Mouse (Mus musculus): ENCODE data around the gene Gm15517. TPM values are rescaled to one million over a fixed set of nuclear protein-coding genes. Genes with fewer than 3 reads are reported as not detected.
"Not testable (repeated sequence)": the region's sequence is repeated elsewhere in the genome, so short reads cannot be mapped to it uniquely, and the experiment has no call there.

The Gm15517 gene
- total RNA-seq (2015; ENCODE audit: low replicate concordance) (not detected in 2 replicates), total RNA-seq (2017; ENCODE audit: low replicate concordance) (not detected in 2 replicates)

DNA sequence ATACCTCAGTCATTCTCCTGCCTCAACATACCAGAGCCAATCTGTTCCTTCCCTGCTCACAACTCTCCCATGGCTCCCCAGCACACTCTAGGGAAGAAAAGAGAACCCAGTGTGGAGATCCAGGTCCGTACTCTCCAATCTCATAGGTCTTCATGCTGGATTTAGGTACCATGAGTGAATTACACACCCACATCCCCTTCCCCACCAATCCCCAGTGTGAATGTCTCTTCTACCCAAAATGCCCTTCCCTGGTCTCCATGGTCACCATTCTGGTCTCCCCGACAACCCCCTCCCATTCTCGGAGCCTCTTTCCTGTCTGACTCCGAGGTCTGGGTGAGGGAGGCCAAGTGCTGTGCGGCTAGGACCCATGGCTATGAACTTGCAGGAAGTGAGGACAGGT is at the start of gene Gm15517:
Gm15517 (plus strand) TSS at position 301 of the 400 bp plus-strand sequence.
- no peak for ATAC-seq (replicated peaks; ENCODE audit: low FRiP score, poor library complexity, severe bottlenecking)

DNA sequence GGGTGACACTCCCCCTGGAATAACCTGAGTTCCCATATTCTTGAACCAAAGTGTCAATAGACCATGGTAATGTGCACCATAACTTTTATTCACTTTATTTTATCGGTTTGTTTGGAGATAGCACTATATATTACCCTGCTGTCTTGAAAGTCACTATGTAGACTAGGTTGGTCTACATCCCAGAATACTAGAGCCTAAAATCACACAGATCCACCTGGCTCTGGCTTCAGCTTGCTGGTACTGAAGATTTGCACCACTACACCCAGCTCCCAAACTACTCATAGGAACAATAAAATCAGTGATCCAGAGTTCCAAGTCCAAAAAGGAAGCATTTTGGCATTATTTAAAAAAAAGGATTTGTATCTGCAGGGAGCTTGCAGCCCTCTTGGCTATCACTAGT is 45.6 kb upstream of the Gm15517 start, which contains the start of gene Klk1b5:
Klk1b5 (plus strand) TSS at position 301 of the 400 bp plus-strand sequence.
- no peak for ATAC-seq (replicated peaks; ENCODE audit: low FRiP score, poor library complexity, severe bottlenecking)

DNA sequence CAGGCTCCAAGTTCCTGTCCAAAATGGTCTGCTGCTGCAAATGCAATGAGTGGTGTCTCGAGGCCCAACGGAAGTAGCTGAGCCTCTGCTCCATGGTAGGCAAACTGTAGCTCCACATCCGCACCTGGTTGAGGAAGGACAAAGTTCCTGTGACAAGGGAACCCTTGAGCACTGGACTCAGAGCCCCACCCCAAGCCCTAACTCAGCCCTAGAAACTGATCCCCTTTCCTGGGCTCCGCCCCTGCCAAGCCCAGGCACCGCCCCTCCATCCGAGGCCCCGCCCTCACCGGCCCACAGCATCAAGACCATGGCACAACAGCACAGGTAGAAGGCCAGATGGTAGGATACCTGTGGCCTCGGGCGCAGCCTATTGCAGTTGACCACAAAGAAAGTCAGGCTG is 39.6 kb upstream of the Gm15517 start:
- 0 out of 2 replicates have a peak, but pooled peaks have one; percentile 30 for ATAC-seq (replicated peaks; ENCODE audit: low FRiP score, poor library complexity, severe bottlenecking)

DNA sequence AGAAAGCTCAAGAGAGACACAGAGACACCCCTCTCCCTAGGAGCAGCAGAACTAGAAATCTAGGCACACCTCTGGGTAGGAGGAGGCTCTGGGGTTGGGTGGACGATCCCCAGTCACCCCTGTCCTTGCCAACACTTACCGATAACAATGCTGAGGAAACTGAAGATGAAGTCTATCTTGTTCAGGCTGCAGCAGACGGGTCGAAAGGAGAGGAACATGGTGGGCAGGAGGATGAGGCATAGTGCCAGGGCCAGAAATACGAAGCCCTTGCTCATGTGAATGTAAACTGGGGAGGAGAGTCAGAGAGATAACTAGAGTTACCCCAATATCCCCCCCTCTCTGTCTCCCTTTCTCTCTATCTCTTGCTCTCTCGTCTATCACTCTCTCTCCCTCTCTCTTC is 38.9 kb upstream of the Gm15517 start:
- ATAC-seq (replicated peaks; ENCODE audit: low FRiP score, poor library complexity, severe bottlenecking): not testable (repeated sequence)

DNA sequence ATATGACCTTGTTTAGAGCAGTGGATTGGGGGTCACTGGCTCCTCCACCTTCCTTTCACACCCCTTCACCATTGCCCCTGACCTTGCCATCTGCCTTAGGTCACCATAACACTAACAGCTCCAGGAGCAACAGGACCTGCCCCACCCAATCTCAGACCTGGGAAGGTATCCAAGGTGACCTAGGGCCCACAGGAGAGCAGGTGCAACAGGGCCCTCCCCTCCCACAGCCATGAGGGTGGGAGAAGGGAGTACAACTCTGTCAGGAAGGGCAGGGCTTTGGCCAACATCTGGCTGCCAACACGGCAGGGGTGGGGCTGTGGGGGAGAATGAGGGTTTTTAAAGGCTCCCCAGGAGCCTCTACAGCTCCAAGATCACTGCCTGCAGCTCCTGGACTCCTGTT is 36.2 kb upstream of the Gm15517 start, which contains the start of gene Klk1:
Klk1 (plus strand) TSS at position 285 of the 400 bp plus-strand sequence.
- no peak for ATAC-seq (replicated peaks; ENCODE audit: low FRiP score, poor library complexity, severe bottlenecking)

DNA sequence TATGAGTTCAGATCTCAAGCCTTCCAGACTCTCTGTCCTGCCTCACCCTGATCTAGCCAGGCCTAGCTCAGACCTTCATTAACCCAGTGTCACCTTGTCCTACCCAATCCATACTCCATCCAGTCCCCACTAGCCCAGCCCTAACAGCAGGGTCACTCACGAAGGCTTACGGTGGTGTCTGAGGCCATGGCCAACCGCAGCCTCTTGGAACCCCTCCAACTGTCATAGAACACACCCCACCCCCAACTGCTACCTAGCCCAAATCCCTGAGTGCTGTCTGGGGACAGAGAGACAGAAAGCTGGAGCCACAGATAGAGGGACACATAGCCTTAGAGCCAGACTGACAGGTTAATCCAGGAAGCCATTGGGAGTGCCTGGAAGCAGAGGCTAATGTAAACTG is 25.3 kb upstream of the Gm15517 start, which contains the start of gene Gm36864:
Gm36864 (plus strand) TSS at position 269 of the 400 bp plus-strand sequence.
- no peak for ATAC-seq (replicated peaks; ENCODE audit: low FRiP score, poor library complexity, severe bottlenecking)

DNA sequence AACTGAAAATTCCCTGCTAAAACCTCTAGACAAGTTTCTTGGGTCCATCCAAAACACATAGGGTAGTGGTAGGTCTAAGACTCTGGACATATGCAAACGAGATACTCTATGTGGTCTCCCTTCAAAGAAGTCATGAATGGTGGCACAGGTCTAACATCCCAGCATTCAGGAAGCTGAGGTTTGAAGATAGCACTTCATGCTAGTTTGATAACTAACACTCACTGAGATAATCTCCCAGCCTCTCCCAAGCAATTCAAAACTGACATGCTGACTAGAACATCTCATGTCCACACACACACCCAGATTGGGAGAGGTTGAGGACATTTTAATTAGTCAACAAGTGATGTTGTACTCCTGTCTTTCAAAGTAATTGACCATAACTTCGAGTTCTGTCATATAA is 21.3 kb upstream of the Gm15517 start:
- ATAC-seq (replicated peaks; ENCODE audit: low FRiP score, poor library complexity, severe bottlenecking): no peak

DNA sequence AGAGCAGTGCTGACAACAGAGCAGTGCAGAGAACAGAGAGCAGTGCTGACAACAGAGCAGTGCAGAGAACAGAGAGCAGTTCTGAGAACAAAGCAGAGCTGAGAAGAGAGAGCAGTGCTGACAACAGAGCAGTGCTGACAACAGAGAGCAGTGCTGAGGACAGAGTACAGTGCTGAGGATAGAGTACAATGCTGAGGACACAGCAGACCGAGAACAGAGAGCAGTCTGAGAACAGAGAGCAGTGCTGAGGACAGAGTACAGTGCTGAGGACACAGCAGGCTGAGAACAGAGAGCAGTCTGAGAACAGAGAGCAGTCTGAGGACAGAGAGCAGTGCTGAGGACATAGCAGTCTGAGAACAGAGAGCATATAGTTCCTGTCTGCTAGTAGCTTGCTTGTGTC is 20.5 kb upstream of the Gm15517 start:
- no peak for ATAC-seq (replicated peaks; ENCODE audit: low FRiP score, poor library complexity, severe bottlenecking)

DNA sequence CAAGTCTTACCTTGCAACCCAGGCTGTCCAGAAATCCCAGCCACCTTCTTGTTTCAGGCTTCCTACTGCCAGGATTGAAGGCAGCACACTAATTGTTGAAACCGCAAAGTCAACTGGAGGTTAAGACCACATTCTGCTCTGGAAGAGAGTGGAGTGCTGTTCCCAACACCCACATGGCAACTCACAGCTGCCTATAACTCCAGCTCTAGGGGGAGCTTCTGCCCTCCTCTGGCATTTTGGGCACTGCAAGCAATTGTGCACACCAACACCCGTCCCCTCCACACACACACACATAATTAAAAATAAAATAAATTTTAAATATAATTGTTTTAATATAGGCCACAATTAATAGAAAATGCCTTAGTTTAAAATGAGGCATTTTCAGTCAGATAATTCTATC is 20.1 kb upstream of the Gm15517 start:
- no peak for ATAC-seq (replicated peaks; ENCODE audit: low FRiP score, poor library complexity, severe bottlenecking)

DNA sequence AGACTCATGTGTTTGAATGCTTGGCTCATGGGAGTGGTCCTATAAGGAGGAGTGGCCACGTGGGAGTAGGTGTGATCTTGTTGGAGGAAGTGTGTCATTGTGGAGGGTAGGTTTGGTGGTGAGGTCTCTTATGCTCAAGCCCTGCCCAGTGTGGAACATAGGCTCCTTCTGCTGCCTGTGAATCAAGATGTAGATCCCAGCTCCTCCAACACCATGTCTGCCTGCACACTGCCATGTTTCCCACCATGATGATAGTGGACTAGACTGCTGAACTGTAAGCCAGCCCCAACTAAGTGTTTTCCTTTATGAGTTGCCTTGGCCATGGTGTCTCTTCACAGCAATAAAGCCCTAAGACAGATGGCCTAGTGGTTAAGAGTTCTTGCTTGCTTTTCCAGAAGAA is 17.2 kb upstream of the Gm15517 start:
- no peak for ATAC-seq (replicated peaks; ENCODE audit: low FRiP score, poor library complexity, severe bottlenecking)

DNA sequence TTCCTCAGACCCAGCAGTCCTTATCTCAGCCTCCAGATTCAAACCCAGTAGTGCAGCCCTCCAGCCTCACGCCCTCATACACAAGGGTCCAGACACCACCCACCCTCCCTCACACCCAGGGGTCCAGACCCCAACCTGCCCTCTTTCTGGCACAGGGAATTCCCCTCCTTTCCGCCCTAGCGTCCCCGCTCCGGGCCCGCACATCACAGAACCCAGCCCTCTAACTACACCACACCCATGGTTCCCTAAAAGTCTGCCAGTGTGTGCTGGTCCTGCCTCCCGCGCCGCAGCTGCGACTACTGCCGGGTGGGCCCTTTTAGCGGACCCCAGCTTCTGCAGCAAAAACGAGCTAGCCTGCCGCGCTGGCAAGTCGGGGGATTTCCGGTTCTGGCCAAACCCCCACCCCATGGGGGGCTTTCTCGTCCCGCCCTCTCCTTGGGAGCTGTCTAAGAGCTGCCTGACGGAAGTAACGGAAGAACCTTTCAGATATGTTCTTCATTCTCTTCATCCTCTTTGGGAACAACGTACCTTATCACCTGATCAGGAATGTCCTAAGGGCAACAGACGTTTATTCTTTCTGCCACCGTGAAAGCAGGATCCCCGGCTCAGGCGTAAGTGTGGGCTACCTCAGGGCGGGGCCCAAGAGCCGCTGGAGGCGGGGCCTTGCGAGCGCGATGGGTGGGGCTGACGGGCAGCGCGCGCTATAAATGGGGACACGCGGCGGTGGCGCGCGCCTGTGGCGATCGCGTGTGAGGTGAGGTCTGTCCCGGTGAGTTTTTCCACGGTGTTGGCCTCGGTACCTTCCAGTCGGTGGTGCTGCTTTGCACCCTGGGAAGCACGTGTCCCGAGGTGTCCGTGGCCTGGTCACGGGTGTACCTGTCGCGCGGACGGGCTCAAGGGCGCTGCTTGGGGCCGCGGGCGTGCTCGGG is 14.9 kb upstream of the Gm15517 start, which contains the start of the genes 1700028J19Rik and 2410002F23Rik:
1700028J19Rik (minus strand) TSS at position 641 of the 929 bp plus-strand sequence.
2410002F23Rik (plus strand) TSS at position 668 of the 929 bp plus-strand sequence.
- ATAC-seq (replicated peaks; ENCODE audit: low FRiP score, poor library complexity, severe bottlenecking): peak; percentile 90

DNA sequence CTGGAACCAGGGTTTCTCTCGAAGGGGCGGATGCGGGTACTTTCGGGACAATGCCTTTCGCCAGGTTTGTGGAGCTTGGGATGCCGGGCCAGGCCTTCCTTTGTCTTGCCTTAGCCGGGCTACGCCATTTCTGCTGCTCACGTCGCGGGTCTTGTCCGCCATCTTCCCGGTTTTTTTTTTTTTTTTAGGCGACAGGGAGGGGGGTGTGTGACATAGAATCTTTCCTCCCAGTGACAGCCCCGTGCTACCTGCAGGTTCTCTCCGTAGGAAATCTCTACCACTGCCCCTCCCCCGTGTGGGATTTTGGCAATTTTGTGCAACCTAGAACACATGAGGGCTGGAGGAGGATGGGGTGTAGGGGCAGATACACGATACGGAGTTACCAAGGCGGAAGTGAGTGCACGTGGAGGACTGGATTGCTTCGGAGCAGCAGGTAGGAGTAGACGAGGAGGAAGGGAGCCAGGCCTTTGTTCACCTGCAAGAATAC is 14.2 kb upstream of the Gm15517 start:
- ATAC-seq (replicated peaks; ENCODE audit: low FRiP score, poor library complexity, severe bottlenecking): no peak

DNA sequence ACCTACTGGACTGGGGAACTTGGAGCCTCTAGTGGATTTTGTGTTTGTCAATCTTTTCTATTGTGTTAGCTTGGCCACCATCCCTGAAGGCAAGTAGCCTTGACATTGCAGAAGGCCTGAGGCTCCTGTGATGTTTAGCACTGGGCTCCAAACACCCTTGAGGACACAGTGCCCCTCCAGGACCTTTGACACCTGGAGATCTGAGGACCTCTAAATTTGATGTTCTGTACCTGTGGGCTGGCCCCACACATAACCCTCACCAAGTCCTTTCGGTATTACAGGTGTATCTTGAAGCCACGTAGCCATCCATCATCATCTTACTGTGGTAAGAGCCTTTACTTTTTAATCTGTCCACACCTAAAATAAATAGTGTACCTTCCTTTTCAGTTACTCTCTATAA is 13.3 kb upstream of the Gm15517 start:
- ATAC-seq (replicated peaks; ENCODE audit: low FRiP score, poor library complexity, severe bottlenecking): no peak

DNA sequence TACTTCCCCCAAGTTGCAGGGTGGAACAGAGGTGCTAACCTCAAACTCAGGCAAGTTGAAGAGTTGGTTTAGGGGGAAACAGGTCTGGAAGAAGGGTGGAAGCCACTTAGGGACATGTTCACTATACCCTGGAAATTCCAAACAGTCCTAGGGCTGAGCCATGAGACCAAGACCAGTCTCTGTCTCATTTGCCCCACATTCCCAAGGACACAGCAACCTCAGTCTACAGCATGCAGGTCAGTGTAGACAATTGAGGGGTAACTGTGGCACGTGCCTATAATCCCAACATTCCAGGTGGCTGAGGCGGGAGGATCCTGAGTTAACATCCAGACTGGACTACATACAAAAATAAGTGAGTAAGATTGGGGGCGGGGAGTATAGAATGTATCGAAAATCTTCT is 12.0 kb upstream of the Gm15517 start:
- ATAC-seq (replicated peaks; ENCODE audit: low FRiP score, poor library complexity, severe bottlenecking): no peak

DNA sequence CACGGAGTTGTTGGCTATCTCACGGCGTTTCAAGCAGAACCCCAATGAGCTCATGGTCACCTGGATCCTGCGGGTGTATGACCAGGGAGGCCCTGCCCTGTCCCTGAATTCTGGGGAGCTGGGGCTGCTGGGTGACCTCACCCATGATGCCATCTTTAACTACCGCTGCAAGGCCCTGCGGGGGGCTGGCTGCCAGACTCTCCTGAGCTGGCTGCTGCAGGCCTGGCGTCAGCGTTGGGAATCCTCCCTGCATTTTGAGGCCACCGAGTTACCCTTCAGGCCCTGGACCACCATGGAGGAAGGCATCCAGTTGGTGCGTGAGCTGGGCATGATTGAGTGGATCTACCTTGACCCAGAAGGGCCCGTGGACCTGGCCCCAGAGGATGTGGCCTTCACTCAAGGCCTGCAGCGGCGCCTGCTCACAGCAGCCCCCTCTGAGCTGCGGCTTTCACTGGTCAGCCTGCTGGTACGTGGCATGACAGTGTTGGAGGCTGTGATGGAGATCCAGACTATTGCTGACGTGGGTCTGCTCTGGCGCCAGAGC is 10.4 kb upstream of the Gm15517 start:
- ATAC-seq (replicated peaks; ENCODE audit: low FRiP score, poor library complexity, severe bottlenecking): not testable (repeated sequence)

DNA sequence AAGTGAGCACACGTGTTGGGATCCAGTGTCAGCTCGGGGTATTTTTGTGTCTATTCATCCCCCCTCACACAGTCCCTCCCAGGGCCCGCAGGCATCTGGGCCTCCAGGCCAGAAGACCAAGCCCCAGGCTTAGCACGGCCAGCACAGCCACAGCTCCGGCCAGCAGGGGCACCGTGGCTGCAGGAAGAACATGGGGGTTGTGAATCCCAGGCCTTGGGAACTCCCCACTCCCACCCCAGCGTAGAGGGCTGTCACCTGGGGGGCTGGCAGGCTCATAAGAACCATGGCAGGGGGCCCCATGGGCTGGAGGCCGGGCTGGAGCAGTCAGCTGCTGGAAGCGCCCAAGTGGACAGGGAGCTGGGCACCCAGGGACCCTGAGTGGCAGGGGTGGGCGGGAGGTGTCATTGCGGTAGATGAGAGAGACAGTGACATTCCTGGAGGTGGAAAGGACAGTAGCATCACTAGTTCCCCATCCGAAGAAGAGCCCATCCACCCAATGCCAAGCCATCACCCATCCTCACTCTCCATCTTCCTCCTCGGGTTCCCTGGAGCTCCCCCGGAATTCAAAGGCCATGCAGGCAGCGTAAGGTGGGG is 8.1 kb upstream of the Gm15517 start:
- ATAC-seq (replicated peaks; ENCODE audit: low FRiP score, poor library complexity, severe bottlenecking): no peak

DNA sequence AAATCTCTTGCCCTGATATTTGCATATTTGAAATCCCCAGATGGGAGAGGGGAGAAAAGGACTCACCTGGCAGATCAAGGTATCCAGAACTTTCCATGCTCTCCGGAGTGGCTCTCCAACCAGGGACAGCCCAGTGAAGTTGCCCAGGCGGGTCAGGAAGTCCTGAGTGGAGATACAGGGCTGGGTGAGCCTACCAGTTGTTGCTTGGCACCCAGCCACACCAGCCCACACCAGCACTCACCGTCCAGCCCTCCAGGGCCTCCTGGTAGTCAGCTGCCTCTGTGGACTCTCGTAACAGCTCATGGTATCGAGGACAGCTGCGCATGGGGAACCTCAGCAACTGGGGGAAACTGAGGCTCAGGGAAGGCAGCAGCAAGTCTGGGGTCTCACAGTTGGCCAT is 6.3 kb upstream of the Gm15517 start:
- ATAC-seq (replicated peaks; ENCODE audit: low FRiP score, poor library complexity, severe bottlenecking): no peak

DNA sequence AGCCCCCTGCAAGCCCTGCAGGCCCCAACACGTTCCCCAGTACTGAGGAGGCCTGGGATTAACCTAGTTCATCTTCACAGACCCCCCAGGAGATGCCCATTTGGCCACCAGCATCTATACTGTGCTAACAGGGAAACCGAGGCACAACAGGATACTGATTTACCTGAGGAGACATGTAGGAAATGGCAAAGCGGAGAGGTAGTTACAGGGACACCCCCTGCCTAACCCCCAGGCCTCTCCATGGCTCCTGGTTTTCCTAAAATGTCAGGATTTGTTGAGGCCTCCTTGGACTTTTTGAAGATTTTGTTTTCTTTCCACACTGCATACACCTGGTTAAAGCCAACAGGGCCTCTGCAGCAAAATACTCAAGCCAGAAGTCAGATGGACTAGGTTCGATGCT is 4.0 kb upstream of the Gm15517 start, which contains the start of gene Acp4:
Acp4 (minus strand) TSS at position 101 of the 400 bp plus-strand sequence.
- ATAC-seq (replicated peaks; ENCODE audit: low FRiP score, poor library complexity, severe bottlenecking): no peak

DNA sequence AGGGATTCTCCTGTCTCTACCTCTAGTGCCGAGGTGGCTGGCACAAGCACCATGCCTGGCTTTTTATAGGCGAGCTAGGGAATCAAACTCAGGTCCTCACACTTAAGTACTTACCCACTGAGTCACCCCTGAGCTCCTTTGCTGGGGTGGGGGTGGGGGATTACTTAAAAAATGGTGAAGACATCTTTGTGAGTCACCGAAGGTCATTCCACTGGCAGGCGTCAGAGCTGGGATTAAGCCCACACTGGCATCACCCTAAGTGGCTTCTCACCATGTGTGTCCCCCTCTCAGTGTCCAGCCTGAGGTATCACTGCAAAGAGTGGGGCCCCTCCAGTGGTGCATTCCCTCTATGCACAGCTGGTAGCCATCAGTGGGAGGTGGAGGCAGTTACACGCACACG is 837 bp upstream of the Gm15517 start:
- no peak for ATAC-seq (replicated peaks; ENCODE audit: low FRiP score, poor library complexity, severe bottlenecking)

Measured in erythroblast, adult 5-6 weeks (primary cell).